Mouse (Mus musculus) E14TG2a.4 (cell line): ENCODE measurements at regions not wholly inside any gene's neighbourhood (a gene's known extent, or its start where the extent isn't known, plus 50 kb on each side); places are given as distances from the start of the nearest gene placed in this dataset.

Experiments
- CTCF ChIP-seq: conservative IDR thresholded peaks from 2 replicates; pipeline ENCODE4 v1.5.1; 2014; ENCODE audit warnings: low read length
- NANOG ChIP-seq: IDR thresholded peaks from 2 replicates; pipeline ENCODE4 v1.6.1; 2014; ENCODE audit warnings: borderline replicate concordance, low read length, mixed read lengths
- POU5F1 ChIP-seq: IDR thresholded peaks from 2 replicates; pipeline ENCODE4 v1.6.1; 2014; ENCODE audit warnings: low read length, borderline replicate concordance

DNA sequence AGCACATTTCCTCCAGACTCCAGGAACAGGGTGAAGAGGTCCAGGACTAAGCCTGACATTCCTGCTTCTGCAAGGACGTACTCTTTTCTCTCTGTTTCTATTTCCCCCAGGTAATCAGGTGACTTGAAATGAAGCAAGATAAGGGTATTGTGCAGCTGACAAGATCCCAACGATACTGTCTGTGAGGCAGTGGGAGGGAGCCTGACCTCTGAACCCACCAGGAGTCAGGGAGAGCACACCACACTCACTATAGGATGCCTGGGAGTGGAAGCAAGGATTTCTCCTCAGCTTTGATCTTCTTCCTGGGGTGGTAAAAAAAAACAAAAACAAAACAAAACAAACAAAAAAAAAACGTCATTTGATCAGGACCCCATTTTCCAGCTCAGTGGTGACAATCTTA is 141.1 kb upstream of the A230072I06Rik start:
- TF ChIP-seq CTCF = no peak
- no peak for TF ChIP-seq NANOG
- no peak for TF ChIP-seq POU5F1
